Comparison of ENCODE assay signal across 1 mouse cellular context in the genomic region with DNA sequence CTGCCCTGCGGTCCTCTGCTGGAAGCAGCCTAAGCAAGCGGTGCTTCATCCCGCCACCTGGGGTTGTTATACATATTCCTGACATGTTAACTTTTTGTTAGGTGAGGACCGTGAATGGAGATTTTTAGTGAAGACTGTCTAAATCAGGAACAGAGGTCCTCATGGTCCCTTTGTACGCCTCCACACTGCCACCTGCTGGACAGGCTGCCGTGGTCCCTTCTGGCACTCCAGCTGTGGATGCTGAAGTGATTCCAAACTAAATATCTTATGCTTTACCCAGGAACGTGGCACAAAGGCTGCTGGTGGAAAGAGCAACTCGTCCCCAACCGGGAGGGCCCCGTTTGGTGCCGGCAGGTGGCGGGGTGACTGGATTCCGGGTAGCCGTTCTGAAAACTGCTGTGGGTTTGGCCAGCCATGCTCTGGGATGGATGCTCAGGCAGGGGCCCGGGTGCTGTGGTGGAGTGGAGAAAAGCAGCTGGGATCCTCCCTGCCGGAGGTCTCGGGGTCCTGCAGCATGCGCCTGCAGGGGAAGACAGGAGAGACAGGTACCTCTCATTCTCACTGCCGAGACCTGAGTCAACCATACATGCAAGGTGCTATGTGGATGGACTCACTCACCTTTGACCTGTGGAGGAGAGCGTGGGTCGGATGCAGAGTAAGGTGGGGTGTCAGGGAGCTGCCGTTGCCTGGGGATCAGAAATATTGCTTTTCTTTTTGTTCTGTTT.
TF ChIP-seq lines count a peak whose summit lies in the region.

No protein-coding gene starts in this region.

TF ChIP-seq in C2C12, 6 proteins besides CTCF, POLR2A, EP300 and RAD21 (continued from another document):
- TF ChIP-seq MAX (IDR thresholded peaks at IDR 0.05) (no peak), FOSL1 (IDR thresholded peaks at IDR 0.05; ENCODE audit: insufficient read depth, low read length, poor library complexity, severe bottlenecking) (no peak), USF1 (IDR thresholded peaks at IDR 0.05; ENCODE audit: low read depth) (no peak)
TF ChIP-seq in C2C12: peak in this region for 0.
